Mouse (Mus musculus) natural killer cell, adult 2 months (primary cell): ENCODE measurements around the gene Npl.
A peak's percentile ranks its signal among the peaks of the same experiment; 100 is the strongest.

Experiments
- DNase-seq, 2 experiments: peaks; one replicate each; pipeline ENCODE4 v3.0.0; 2022; ENCODE audit warnings: low spot score in 2 of 2

The Npl gene

GRCm38 (mm10) chr1:153549536-153550199, at the start of gene Npl:
Gene Npl, minus strand, starts transcription at chr1:153550045.
- DNase-seq, result peak; percentile 11 to 38

GRCm38 (mm10) chr1:153599302-153600045, 49.6 kb upstream of the Npl start:
- DNase-seq, result no peak

- DNase-seq, result no peak
These were observed 48.9 kb upstream of the Npl start for GRCm38 (mm10) chr1:153598773-153599172.

- no peak for DNase-seq
These were observed 43.8 kb upstream of the Npl start for GRCm38 (mm10) chr1:153593678-153594077.

GRCm38 (mm10) chr1:153590176-153590734, 40.4 kb upstream of the Npl start:
- no peak for DNase-seq

- no peak for DNase-seq
These were observed 38.1 kb upstream of the Npl start for GRCm38 (mm10) chr1:153587956-153588355.

- DNase-seq, result no peak
These were observed 37.0 kb upstream of the Npl start for GRCm38 (mm10) chr1:153586826-153587225.

- DNase-seq, result no peak
These were observed 35.9 kb upstream of the Npl start for GRCm38 (mm10) chr1:153585752-153586151.

GRCm38 (mm10) chr1:153583189-153583588, 33.3 kb upstream of the Npl start:
- peak in 1 of 2 experiments; percentile 3 for DNase-seq

GRCm38 (mm10) chr1:153574730-153575129, 24.9 kb upstream of the Npl start:
- no peak for DNase-seq

GRCm38 (mm10) chr1:153572271-153573043, 22.6 kb upstream of the Npl start:
- DNase-seq, result no peak

GRCm38 (mm10) chr1:153565701-153566100, 15.9 kb upstream of the Npl start:
- DNase-seq, result no peak

- DNase-seq, result no peak
These were observed 14.9 kb upstream of the Npl start for GRCm38 (mm10) chr1:153564701-153565100.

- DNase-seq, result no peak
These were observed 13.8 kb upstream of the Npl start for GRCm38 (mm10) chr1:153563675-153564074.

GRCm38 (mm10) chr1:153560805-153561204, 11.0 kb upstream of the Npl start:
- DNase-seq, result no peak

- DNase-seq, result no peak
These were observed 9.9 kb upstream of the Npl start for GRCm38 (mm10) chr1:153559701-153560100.

GRCm38 (mm10) chr1:153559126-153559647, 9.3 kb upstream of the Npl start:
- DNase-seq, result peak; percentile 59 to 76

GRCm38 (mm10) chr1:153556896-153557295, 7.1 kb upstream of the Npl start:
- DNase-seq, result peak; percentile 12

GRCm38 (mm10) chr1:153556202-153556601, 6.4 kb upstream of the Npl start:
- no peak for DNase-seq

- DNase-seq, result peak; percentile 31 to 53
These were observed 969 bp upstream of the Npl start for GRCm38 (mm10) chr1:153550814-153551213.

GRCm38 (mm10) chr1:153547555-153547954, 2.3 kb downstream of the Npl start:
- DNase-seq, result no peak

- DNase-seq, result no peak
These were observed 4.6 kb downstream of the Npl start for GRCm38 (mm10) chr1:153545196-153545595.
